Mouse (Mus musculus) heart, embryonic 16.5 days (tissue): Measurements from ENCODE around the gene Pinlyp. TPM values are rescaled to one million over a fixed set of nuclear protein-coding genes. Genes with fewer than 3 reads are reported as not detected.
A peak's percentile ranks its signal among the peaks of the same experiment; 100 is the strongest.

Experiments used
- ATAC-seq: fragments of 200-750 bp; cut with Nextera tagmentation; replicated peaks from 2 replicates; pipeline ENCODE4 v1.8.0; 2017; ENCODE audit warnings: moderate number of reproducible peaks; ENCODE audit not compliant: insufficient read depth, low FRiP score; ENCODE audit errors: extremely low read depth
- H3K27ac ChIP-seq: fragments of 300-500 bp; sonication (generic); 2 replicates; pipeline ENCODE4 v1.5.1; 2014; ENCODE audit warnings: mild to moderate bottlenecking, low read length, control low read depth, moderate library complexity
- H3K27me3 ChIP-seq: fragments of 300-500 bp; sonication (generic); 2 replicates; pipeline ENCODE4 v1.6.1; 2014; ENCODE audit warnings: low read length, mixed read lengths; ENCODE audit not compliant: control insufficient read depth, insufficient read depth
- H3K36me3 ChIP-seq: fragments of 300-500 bp; sonication (generic); 2 replicates; pipeline ENCODE4 v1.6.1; 2014; ENCODE audit not compliant: control insufficient read depth, insufficient read depth
- H3K4me1 ChIP-seq: fragments of 300-500 bp; sonication (generic); 2 replicates; pipeline ENCODE4 v1.6.1; 2014; ENCODE audit warnings: low read length, mixed read lengths; ENCODE audit not compliant: control insufficient read depth, insufficient read depth
- H3K4me2 ChIP-seq: fragments of 300-500 bp; sonication (generic); 2 replicates; pipeline ENCODE4 v1.6.1; 2014; ENCODE audit warnings: low read depth, mild to moderate bottlenecking, control low read depth, low read length
- H3K4me3 ChIP-seq: fragments of 300-500 bp; sonication (generic); 2 replicates; pipeline ENCODE4 v1.5.1; 2014; ENCODE audit warnings: mild to moderate bottlenecking, control low read depth, low read length
- H3K9ac ChIP-seq: fragments of 300-500 bp; sonication (generic); 2 replicates; pipeline ENCODE4 v1.6.1; 2014; ENCODE audit warnings: low read length, control low read depth
- H3K9me3 ChIP-seq: fragments of 300-500 bp; sonication (generic); replicated peaks from 2 replicates; pipeline ENCODE4 v1.6.1; 2016; ENCODE audit warnings: low read length; ENCODE audit not compliant: control insufficient read depth
- WGBS: fragments of 180-500 bp; shearing (Covaris S2); extraction: QIAGEN DNeasy Blood & Tissue Kit; methylation state at CpG from one replicate; pipeline ENCODE4 v1.1.7; 2014; 5-methylcytosine and 5-hydroxymethylcytosine counted together
- polyA plus RNA-seq: library from polyadenylated mRNA; unstranded; fragments of >200 nt; fragmentation: Nextera tagmentation; extraction: Ambion mirVana; gene quantifications from 2 replicates; pipeline ENCODE4 v1.2.1, GENCODE M21; 2015

The Pinlyp gene
- polyA plus RNA-seq, 1 experiment from 2014 or later, result 0.17 TPM

DNA sequence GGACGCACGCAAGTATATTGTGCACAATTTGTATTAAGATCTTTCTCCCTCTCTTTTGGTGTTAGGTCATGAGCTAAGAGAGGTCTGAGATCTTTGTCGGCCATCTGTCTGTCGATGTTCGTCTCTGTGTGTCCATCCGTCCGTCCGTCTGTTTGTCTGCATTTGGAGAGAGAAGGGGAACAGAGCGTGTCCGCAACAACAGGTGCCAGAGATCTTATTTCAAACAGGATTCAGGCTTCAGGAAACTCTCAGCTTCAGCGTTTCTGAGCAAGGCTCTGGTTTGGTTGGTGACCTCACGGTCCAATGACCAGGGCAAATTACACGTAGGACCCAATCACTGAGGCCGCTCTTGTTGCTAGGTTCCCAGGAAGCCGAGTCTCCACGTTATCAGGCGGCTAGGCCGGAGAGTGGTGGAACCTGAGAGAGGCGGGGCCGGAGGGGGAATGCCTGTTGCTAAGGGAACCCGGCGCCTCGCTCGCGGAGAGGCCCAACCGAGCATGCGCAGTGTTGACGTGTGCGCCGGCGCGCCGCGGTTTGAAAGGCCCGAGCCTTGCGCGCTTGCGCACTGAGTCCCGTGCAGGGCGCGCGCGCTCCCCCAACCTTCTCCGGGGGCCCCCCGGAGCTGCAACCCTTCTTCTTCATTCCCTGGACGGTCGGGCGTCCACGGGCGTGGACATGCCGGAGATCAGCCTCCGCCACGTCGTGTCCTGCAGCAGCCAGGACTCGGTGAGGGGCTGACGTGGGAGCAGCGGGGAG lies 894 bp upstream of the Pinlyp start:
- H3K4me3 ChIP-seq, result peak overlapping the region; percentile 89
- H3K36me3 ChIP-seq, result peaks cover 10% of the 10 kb centered on the region; the same call in 1 of the 2 replicates
- WGBS, result under 1% methylated on average over 57 of the region's 57 CpGs
- peak overlapping the region; percentile 72 for H3K27ac ChIP-seq
- peaks cover 3% of the 10 kb centered on the region; the same call in 1 of the 2 replicates for H3K9me3 ChIP-seq
- H3K4me2 ChIP-seq, result peak overlapping the region; percentile 79
- ATAC-seq, result peak; percentile 99
- peak overlapping the region; percentile 94 for H3K9ac ChIP-seq
- H3K4me1 ChIP-seq, result peaks cover 13% of the 10 kb centered on the region
- no peaks in the 10 kb centered on the region for H3K27me3 ChIP-seq

DNA sequence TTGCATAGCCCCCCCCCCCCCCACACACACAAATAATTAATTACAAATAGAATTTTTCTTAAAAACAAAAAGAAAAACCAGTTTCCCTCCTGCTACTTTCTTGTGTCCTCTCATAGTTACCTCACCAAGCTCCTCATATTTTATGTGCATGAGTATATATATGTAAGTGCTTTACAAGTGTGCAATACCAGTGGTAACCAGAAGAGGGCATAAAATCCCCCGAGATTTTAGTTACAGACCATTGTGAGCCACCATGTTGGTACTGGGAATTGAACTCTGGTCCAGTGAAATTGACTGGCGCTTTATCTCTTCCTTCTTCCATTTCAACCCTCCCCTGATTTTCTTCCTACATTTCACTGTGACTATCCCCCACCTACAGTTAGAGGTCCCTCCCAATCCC lies 1.4 kb downstream of the Pinlyp start:
- H3K27me3 ChIP-seq, result no peaks in the 10 kb centered on the region
- WGBS, result 86% methylated on average over 2 of the region's 2 CpGs
- H3K9me3 ChIP-seq, result peaks cover 3% of the 10 kb centered on the region; the same call in 1 of the 2 replicates
- no peak overlapping the region for H3K27ac ChIP-seq
- H3K4me3 ChIP-seq, result no peak overlapping the region
- H3K36me3 ChIP-seq, result peaks cover 2% of the 10 kb centered on the region; the same call in 1 of the 2 replicates
- ATAC-seq, result no peak
- H3K4me2 ChIP-seq, result no peak overlapping the region
- H3K9ac ChIP-seq, result no peak overlapping the region
- H3K4me1 ChIP-seq, result peaks cover 13% of the 10 kb centered on the region

DNA sequence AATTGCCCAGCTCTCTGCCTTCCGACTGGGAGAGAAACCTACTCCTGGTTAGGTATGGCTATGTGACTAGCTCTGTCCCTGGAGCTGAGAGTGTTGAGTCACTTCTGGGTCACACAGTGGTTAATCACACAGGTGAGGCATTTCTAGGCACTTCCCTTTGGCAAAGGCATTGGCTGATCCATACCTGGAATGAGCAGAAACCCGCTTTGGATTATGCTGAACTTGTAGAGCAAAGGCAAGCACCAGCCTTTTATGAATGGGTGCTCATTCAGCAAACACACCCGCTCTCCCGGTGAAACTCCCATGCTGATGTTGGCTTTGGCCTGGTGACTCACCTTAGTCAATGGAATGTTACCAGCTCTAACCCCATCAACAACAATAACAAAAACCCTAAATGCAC lies 6.2 kb downstream of the Pinlyp start:
- Histone ChIP-seq H3K4me1 (no peaks in the 10 kb centered on the region), H3K36me3 (peaks cover 5% of the 10 kb centered on the region), H3K27ac (no peak overlapping the region), H3K9ac (no peak overlapping the region), H3K4me3 (no peak overlapping the region), H3K27me3 (no peaks in the 10 kb centered on the region), H3K9me3 (peaks cover 3% of the 10 kb centered on the region; the same call in 1 of the 2 replicates), H3K4me2 (no peak overlapping the region)
- WGBS, result 93% methylated on average over 4 of the region's 4 CpGs
- ATAC-seq, result no peak

- Histone ChIP-seq H3K27ac (no peak overlapping the region), H3K4me2 (no peak overlapping the region), H3K9ac (no peak overlapping the region), H3K4me3 (no peak overlapping the region), H3K27me3 (no peaks in the 10 kb centered on the region), H3K36me3 (peaks cover 9% of the 10 kb centered on the region), H3K9me3 (no peaks in the 10 kb centered on the region), H3K4me1 (no peaks in the 10 kb centered on the region)
- 73% methylated on average over 5 of the region's 5 CpGs for WGBS
- ATAC-seq, result no peak
Observed at GRCm38 (mm10) chr7:24538701-24539100, 7.2 kb downstream of the Pinlyp start.

- Histone ChIP-seq H3K9ac (no peak overlapping the region), H3K4me2 (no peak overlapping the region), H3K4me1 (no peaks in the 10 kb centered on the region), H3K27ac (no peak overlapping the region), H3K36me3 (peaks cover 13% of the 10 kb centered on the region), H3K27me3 (no peaks in the 10 kb centered on the region), H3K4me3 (no peak overlapping the region), H3K9me3 (no peaks in the 10 kb centered on the region)
- no peak for ATAC-seq
- whole genome bisulfite sequencing, result 38% methylated on average over 5 of the region's 5 CpGs
Observed at GRCm38 (mm10) chr7:24538154-24538553, 7.8 kb downstream of the Pinlyp start.

- WGBS, result 71% methylated on average over 5 of the region's 5 CpGs
- Histone ChIP-seq H3K9me3 (no peaks in the 10 kb centered on the region), H3K9ac (no peak overlapping the region), H3K4me3 (no peak overlapping the region), H3K27me3 (no peaks in the 10 kb centered on the region), H3K36me3 (peaks cover 14% of the 10 kb centered on the region), H3K4me2 (no peak overlapping the region), H3K4me1 (no peaks in the 10 kb centered on the region), H3K27ac (no peak overlapping the region)
- no peak for ATAC-seq
Observed at GRCm38 (mm10) chr7:24537591-24537990, 8.3 kb downstream of the Pinlyp start.

- Histone ChIP-seq H3K9ac (no peak overlapping the region), H3K9me3 (no peaks in the 10 kb centered on the region), H3K4me3 (no peak overlapping the region), H3K4me1 (peaks cover 3% of the 10 kb centered on the region), H3K36me3 (peaks cover 14% of the 10 kb centered on the region), H3K27me3 (no peaks in the 10 kb centered on the region), H3K4me2 (no peak overlapping the region), H3K27ac (no peak overlapping the region)
- WGBS, result 75% methylated on average over 4 of the region's 4 CpGs
- ATAC-seq, result no peak
Observed at GRCm38 (mm10) chr7:24537081-24537480, 8.8 kb downstream of the Pinlyp start.

DNA sequence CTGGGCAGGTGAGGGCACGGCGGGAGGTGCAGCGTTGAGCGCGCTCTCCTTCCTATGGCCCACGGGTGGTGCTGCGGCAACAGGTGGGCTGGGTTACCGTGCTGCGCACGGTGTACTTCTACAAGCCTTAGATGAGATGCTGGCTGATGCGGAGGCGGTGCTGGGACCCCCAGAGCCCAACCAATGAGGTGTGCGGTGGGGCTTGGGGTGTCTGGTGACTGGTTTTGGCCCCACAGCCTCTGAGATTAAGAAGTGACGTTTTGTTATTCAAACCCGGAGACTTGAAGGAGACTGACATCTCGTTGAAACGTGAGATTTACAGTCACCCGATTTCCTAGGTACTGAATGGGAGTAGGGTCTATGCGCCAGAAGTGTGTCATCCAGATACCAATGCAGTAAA lies 11.6 kb downstream of the Pinlyp start:
- H3K36me3 ChIP-seq, result peaks cover 14% of the 10 kb centered on the region

GRCm38 (mm10) chr7:24533806-24534205 lies 12.1 kb downstream of the Pinlyp start:
- Histone ChIP-seq H3K36me3 (peaks cover 14% of the 10 kb centered on the region), H3K4me2 (no peak overlapping the region), H3K9me3 (no peaks in the 10 kb centered on the region), H3K27ac (no peak overlapping the region), H3K4me3 (no peak overlapping the region), H3K4me1 (peaks cover 13% of the 10 kb centered on the region), H3K9ac (no peak overlapping the region), H3K27me3 (no peaks in the 10 kb centered on the region)
- no peak for ATAC-seq
- WGBS, result 50% methylated on average over 42 of the region's 42 CpGs

More for the DNA sequence above, 11.6 kb downstream of the Pinlyp start:
- Histone ChIP-seq H3K4me2 (no peak overlapping the region), H3K4me3 (no peak overlapping the region), H3K27me3 (no peaks in the 10 kb centered on the region), H3K4me1 (peaks cover 12% of the 10 kb centered on the region), H3K9ac (no peak overlapping the region), H3K27ac (no peak overlapping the region), H3K9me3 (no peaks in the 10 kb centered on the region)
- 49% methylated on average over 19 of the region's 19 CpGs for WGBS
- ATAC-seq, result no peak
